Mouse (Mus musculus): ENCODE results near the gene Sestd1.

- TF ChIP-seq POLR2A (IDR thresholded peaks at IDR 0.05; ENCODE audit: insufficient read length, low read depth) (no peak), USF1 (IDR thresholded peaks at IDR 0.05; ENCODE audit: low read depth) (no peak)
Measured at GRCm38 (mm10) chr2:77251736-77252135, 28.7 kb downstream of the Sestd1 start.

Data from myocyte (in vitro differentiated cells).